Mouse (Mus musculus) hindbrain, embryonic 11.5 days (tissue): ENCODE results near the gene Cyp39a1. TPM values are rescaled to one million over a fixed set of nuclear protein-coding genes. Genes with fewer than 3 reads are reported as not detected.

Experiments
- ATAC-seq: fragments of 200-750 bp; cut with Nextera tagmentation; 2 replicates; pipeline ENCODE4 v1.8.0; 2017; ENCODE audit warnings: mild to moderate bottlenecking, moderate TSS enrichment, moderate library complexity; ENCODE audit not compliant: low FRiP score
- DNase-seq: peaks from one replicate; pipeline ENCODE4 v3.0.0-alpha.2; 2015; ENCODE audit warnings: low spot score
- H3K27ac ChIP-seq: fragments of 300-500 bp; sonication (generic); 2 replicates; pipeline ENCODE4 v1.5.1; 2014; ENCODE audit warnings: mild to moderate bottlenecking, low read depth, low read length
- H3K27me3 ChIP-seq: fragments of 300-500 bp; sonication (generic); 2 replicates; pipeline ENCODE4 v1.6.1; 2014; ENCODE audit warnings: mild to moderate bottlenecking, low read length, moderate library complexity, mixed read lengths; ENCODE audit not compliant: control insufficient read depth, insufficient read depth
- H3K36me3 ChIP-seq: fragments of 300-500 bp; sonication (generic); 2 replicates; pipeline ENCODE4 v1.6.1; 2014; ENCODE audit warnings: mild to moderate bottlenecking, low read length, moderate library complexity, mixed read lengths; ENCODE audit not compliant: control insufficient read depth, insufficient read depth
- H3K4me1 ChIP-seq: fragments of 300-500 bp; sonication (generic); replicated peaks from 2 replicates; pipeline ENCODE4 v1.6.1; 2014; ENCODE audit warnings: low read length, mixed read lengths; ENCODE audit not compliant: control insufficient read depth, insufficient read depth
- H3K4me2 ChIP-seq: fragments of 300-500 bp; sonication (generic); replicated peaks from 2 replicates; pipeline ENCODE4 v1.6.1; 2014; ENCODE audit warnings: mild to moderate bottlenecking, low read depth, low read length
- H3K4me3 ChIP-seq: fragments of 300-500 bp; sonication (generic); 2 replicates; pipeline ENCODE4 v1.5.1; 2014; ENCODE audit warnings: low read depth, low read length
- H3K9ac ChIP-seq: fragments of 300-500 bp; sonication (generic); 2 replicates; pipeline ENCODE4 v1.6.1; 2014; ENCODE audit warnings: low read depth, low read length
- H3K9me3 ChIP-seq: fragments of 300-500 bp; sonication (generic); 2 replicates; pipeline ENCODE4 v1.6.1; 2016; ENCODE audit warnings: low read length; ENCODE audit not compliant: control insufficient read depth
- WGBS: fragments of 180-500 bp; shearing (Covaris S2); extraction: QIAGEN DNeasy Blood & Tissue Kit; methylation state at CpG from one replicate; pipeline ENCODE4 v1.1.7; 2014; 5-methylcytosine and 5-hydroxymethylcytosine counted together
- polyA plus RNA-seq: library from polyadenylated mRNA; unstranded; fragments of >200 nt; fragmentation: Nextera tagmentation; extraction: Ambion mirVana; gene quantifications from 2 replicates; pipeline ENCODE4 v1.2.1, GENCODE M21; 2014

The Cyp39a1 gene
- polyA plus RNA-seq, 1 experiment from 2014 or later = 28.9 TPM

GRCm38 (mm10) chr17:43731327-43731726, 64.1 kb downstream of the Cyp39a1 start:
- H3K4me2 ChIP-seq = no peak overlapping the region
- H3K27ac ChIP-seq = no peak overlapping the region
- no peaks in the 10 kb centered on the region for H3K4me1 ChIP-seq
- H3K36me3 ChIP-seq = no peaks in the 10 kb centered on the region
- no peak overlapping the region for H3K4me3 ChIP-seq
- no peaks in the 10 kb centered on the region for H3K9me3 ChIP-seq
- no peak for ATAC-seq
- 93% methylated on average over 8 of the region's 8 CpGs for WGBS
- no peak overlapping the region for H3K9ac ChIP-seq
- no peaks in the 10 kb centered on the region for H3K27me3 ChIP-seq
- no peak for DNase-seq

GRCm38 (mm10) chr17:43731976-43732375, 64.8 kb downstream of the Cyp39a1 start:
- H3K4me2 ChIP-seq = no peak overlapping the region
- no peak overlapping the region for H3K27ac ChIP-seq
- H3K9me3 ChIP-seq = no peaks in the 10 kb centered on the region
- DNase-seq = no peak
- no peak for ATAC-seq
- no peak overlapping the region for H3K4me3 ChIP-seq
- H3K36me3 ChIP-seq = no peaks in the 10 kb centered on the region
- WGBS = 98% methylated on average over 8 of the region's 8 CpGs
- H3K27me3 ChIP-seq = no peaks in the 10 kb centered on the region
- no peaks in the 10 kb centered on the region for H3K4me1 ChIP-seq
- no peak overlapping the region for H3K9ac ChIP-seq

GRCm38 (mm10) chr17:43734252-43734651, 67.0 kb downstream of the Cyp39a1 start:
- H3K9ac ChIP-seq = no peak overlapping the region
- no peak for DNase-seq
- H3K9me3 ChIP-seq = no peaks in the 10 kb centered on the region
- H3K4me2 ChIP-seq = no peak overlapping the region
- 77% methylated on average over 4 of the region's 4 CpGs for WGBS
- no peaks in the 10 kb centered on the region for H3K27me3 ChIP-seq
- H3K36me3 ChIP-seq = no peaks in the 10 kb centered on the region
- H3K4me1 ChIP-seq = no peaks in the 10 kb centered on the region
- no peak overlapping the region for H3K27ac ChIP-seq
- no peak for ATAC-seq
- no peak overlapping the region for H3K4me3 ChIP-seq

- no peaks in the 10 kb centered on the region for H3K27me3 ChIP-seq
- DNase-seq (no peak), ATAC-seq (no peak)
- H3K27ac ChIP-seq = no peak overlapping the region
- H3K9ac ChIP-seq = no peak overlapping the region
- H3K4me2 ChIP-seq = no peak overlapping the region
- H3K4me1 ChIP-seq = no peaks in the 10 kb centered on the region
- no peak overlapping the region for H3K4me3 ChIP-seq
- H3K36me3 ChIP-seq = no peaks in the 10 kb centered on the region
- WGBS = 85% methylated on average over 5 of the region's 5 CpGs
- no peaks in the 10 kb centered on the region; the same call in 1 of the 2 replicates for H3K9me3 ChIP-seq
These were observed 76.7 kb downstream of the Cyp39a1 start for GRCm38 (mm10) chr17:43743933-43744332.

- DNase-seq = no peak
- H3K4me1 ChIP-seq = no peaks in the 10 kb centered on the region
- no peak overlapping the region for H3K9ac ChIP-seq
- no peaks in the 10 kb centered on the region; the same call in 1 of the 2 replicates for H3K9me3 ChIP-seq
- H3K36me3 ChIP-seq = no peaks in the 10 kb centered on the region
- no peak for ATAC-seq
- no peak overlapping the region for H3K4me3 ChIP-seq
- H3K4me2 ChIP-seq = no peak overlapping the region
- WGBS = 75% methylated on average over 4 of the region's 4 CpGs
- H3K27me3 ChIP-seq = no peaks in the 10 kb centered on the region
- no peak overlapping the region for H3K27ac ChIP-seq
These were observed 77.2 kb downstream of the Cyp39a1 start for GRCm38 (mm10) chr17:43744425-43744824.

GRCm38 (mm10) chr17:43751146-43751545, 83.9 kb downstream of the Cyp39a1 start:
- 90% methylated on average over 6 of the region's 6 CpGs for WGBS
- H3K4me1 ChIP-seq = no peaks in the 10 kb centered on the region
- H3K4me2 ChIP-seq = no peak overlapping the region
- no peak for DNase-seq
- no peaks in the 10 kb centered on the region for H3K36me3 ChIP-seq
- no peaks in the 10 kb centered on the region for H3K27me3 ChIP-seq
- H3K9ac ChIP-seq = no peak overlapping the region
- no peak for ATAC-seq
- no peaks in the 10 kb centered on the region for H3K9me3 ChIP-seq
- no peak overlapping the region for H3K4me3 ChIP-seq
- H3K27ac ChIP-seq = no peak overlapping the region

GRCm38 (mm10) chr17:43752811-43753210, 85.6 kb downstream of the Cyp39a1 start:
- DNase-seq = no peak
- H3K27ac ChIP-seq = no peak overlapping the region
- H3K4me1 ChIP-seq = no peaks in the 10 kb centered on the region
- H3K27me3 ChIP-seq = no peaks in the 10 kb centered on the region
- ATAC-seq = no peak
- H3K9ac ChIP-seq = no peak overlapping the region
- no peak overlapping the region for H3K4me2 ChIP-seq
- no peaks in the 10 kb centered on the region for H3K36me3 ChIP-seq
- no peaks in the 10 kb centered on the region for H3K9me3 ChIP-seq
- no peak overlapping the region for H3K4me3 ChIP-seq
- WGBS = 90% methylated on average over 1 of the region's 1 CpGs

GRCm38 (mm10) chr17:43754687-43755086, 87.5 kb downstream of the Cyp39a1 start:
- no peaks in the 10 kb centered on the region for H3K9me3 ChIP-seq
- H3K36me3 ChIP-seq = no peaks in the 10 kb centered on the region
- no peak overlapping the region for H3K27ac ChIP-seq
- DNase-seq (peak; percentile 4), ATAC-seq (no peak)
- H3K27me3 ChIP-seq = no peaks in the 10 kb centered on the region
- no peaks in the 10 kb centered on the region for H3K4me1 ChIP-seq
- WGBS = 68% methylated on average over 5 of the region's 5 CpGs
- no peak overlapping the region for H3K4me3 ChIP-seq
- no peak overlapping the region for H3K4me2 ChIP-seq
- H3K9ac ChIP-seq = no peak overlapping the region

GRCm38 (mm10) chr17:43758607-43759259, 91.5 kb downstream of the Cyp39a1 start:
- Histone ChIP-seq H3K4me3 (no peak overlapping the region), H3K9ac (no peak overlapping the region), H3K27me3 (no peaks in the 10 kb centered on the region), H3K27ac (no peak overlapping the region), H3K4me2 (no peak overlapping the region), H3K9me3 (no peaks in the 10 kb centered on the region), H3K4me1 (no peaks in the 10 kb centered on the region), H3K36me3 (no peaks in the 10 kb centered on the region)
- WGBS = 62% methylated on average over 15 of the region's 15 CpGs
- no peak for ATAC-seq
- peak; percentile 8 for DNase-seq
